Mouse (Mus musculus): ENCODE results near the gene Unc13b. TPM values are rescaled to one million over a fixed set of nuclear protein-coding genes. Genes with fewer than 3 reads are reported as not detected.

Gene Unc13b
- polyA plus RNA-seq, 1 experiment from 2014 or later: 15.1 TPM

GRCm38 (mm10) chr4:43294001-43294400 is 235.2 kb downstream of the Unc13b start:
- WGBS: 46% methylated on average over 6 of the region's 6 CpGs

DNA sequence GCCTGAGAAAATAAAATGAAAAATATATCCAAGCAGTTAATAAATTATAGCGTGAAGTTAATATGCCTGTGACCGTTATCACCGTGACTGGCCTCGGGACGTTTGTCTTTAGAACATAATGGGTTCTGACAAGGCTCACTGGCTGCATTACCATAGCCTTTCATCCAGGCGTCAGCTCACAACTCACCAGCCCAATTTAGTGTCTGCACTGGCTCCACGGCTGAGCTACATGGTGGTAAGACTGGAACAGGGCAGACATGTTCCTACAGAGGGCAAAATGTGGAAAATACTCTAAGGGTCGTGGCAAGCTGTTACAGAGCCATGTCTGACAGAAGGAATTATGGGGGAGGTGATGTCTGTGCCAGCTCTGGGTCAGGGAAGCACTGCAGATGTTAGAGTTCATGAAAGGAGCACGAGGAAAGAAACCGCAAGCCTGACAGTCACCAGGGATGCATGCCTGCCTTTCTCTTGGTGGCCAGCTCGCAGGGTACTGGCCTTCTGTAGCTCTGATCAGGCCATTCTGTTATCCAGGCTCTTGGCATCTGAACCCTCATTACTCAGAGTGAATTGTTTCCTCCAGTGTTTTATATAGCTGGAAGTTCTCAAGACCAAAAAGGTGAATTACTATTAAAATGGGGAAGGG is 251.1 kb downstream of the Unc13b start:
- H3K27me3 ChIP-seq: no peaks in the 10 kb centered on the region
- WGBS: 48% methylated on average over 11 of the region's 11 CpGs
- no peak overlapping the region for H3K4me2 ChIP-seq
- no peaks in the 10 kb centered on the region for H3K36me3 ChIP-seq (ENCODE audit: poor library complexity, severe bottlenecking)
- H3K9me3 ChIP-seq (replicated peaks): no peaks in the 10 kb centered on the region
- H3K4me3 ChIP-seq: no peak overlapping the region
- H3K4me1 ChIP-seq: 0 out of 2 replicates have a peak, but pooled peaks cover 3% of the 10 kb centered on the region
- ATAC-seq: no peak
- no peak overlapping the region for H3K9ac ChIP-seq
- H3K27ac ChIP-seq: no peak overlapping the region

More at GRCm38 (mm10) chr4:43294001-43294400, 235.2 kb downstream of the Unc13b start:
- no peak overlapping the region for H3K27ac ChIP-seq
- no peaks in the 10 kb centered on the region for H3K4me1 ChIP-seq
- no peaks in the 10 kb centered on the region for H3K36me3 ChIP-seq (ENCODE audit: poor library complexity, severe bottlenecking)
- no peak for ATAC-seq
- H3K4me3 ChIP-seq: no peak overlapping the region
- H3K4me2 ChIP-seq: no peak overlapping the region
- H3K9me3 ChIP-seq (replicated peaks): no peaks in the 10 kb centered on the region
- H3K27me3 ChIP-seq: no peaks in the 10 kb centered on the region
- no peak overlapping the region for H3K9ac ChIP-seq

Other genes with a start within 250 kb of the Unc13b start
- 0.05 TPM in 1 of 2 replicates, not detected in the other for gene Fam205a1, start 205.1 kb upstream of the Unc13b start, polyA plus RNA-seq (2015; fragmentation: Nextera tagmentation; extraction: Ambion mirVana)
- gene Gm12394, start 202.2 kb upstream of the Unc13b start, polyA plus RNA-seq (2015; fragmentation: Nextera tagmentation; extraction: Ambion mirVana): 0.48 and 0.54 TPM in 2 replicates
- gene Fam205c, start 184.7 kb upstream of the Unc13b start, polyA plus RNA-seq (2015; fragmentation: Nextera tagmentation; extraction: Ambion mirVana): 1.0 and 1.1 TPM in 2 replicates
- gene Phf24, start 142.3 kb upstream of the Unc13b start, polyA plus RNA-seq (2015; fragmentation: Nextera tagmentation; extraction: Ambion mirVana): 8.2 and 10.3 TPM in 2 replicates
- gene Dnajb5, start 109.1 kb upstream of the Unc13b start, polyA plus RNA-seq (2015; fragmentation: Nextera tagmentation; extraction: Ambion mirVana): 34.6 and 46.7 TPM in 2 replicates
- 0.48 and 0.81 TPM in 2 replicates for gene 1700022I11Rik, start 89.3 kb upstream of the Unc13b start, polyA plus RNA-seq (2015; fragmentation: Nextera tagmentation; extraction: Ambion mirVana)
- 545 and 570 TPM in 2 replicates for gene Vcp, start 58.4 kb upstream of the Unc13b start, polyA plus RNA-seq (2015; fragmentation: Nextera tagmentation; extraction: Ambion mirVana)
- 22.9 and 23.5 TPM in 2 replicates for gene Fancg, start 48.4 kb upstream of the Unc13b start, polyA plus RNA-seq (2015; fragmentation: Nextera tagmentation; extraction: Ambion mirVana)
- gene Pigo, start 33.1 kb upstream of the Unc13b start, polyA plus RNA-seq (2015; fragmentation: Nextera tagmentation; extraction: Ambion mirVana): 21.4 and 25.3 TPM in 2 replicates
- 305 and 335 TPM in 2 replicates for gene Stoml2, start 27.2 kb upstream of the Unc13b start, polyA plus RNA-seq (2015; fragmentation: Nextera tagmentation; extraction: Ambion mirVana)
- 33.8 and 42.3 TPM in 2 replicates for gene Fam214b, start 12.7 kb upstream of the Unc13b start, polyA plus RNA-seq (2015; fragmentation: Nextera tagmentation; extraction: Ambion mirVana)
- 0.79 and 0.83 TPM in 2 replicates for gene Atp8b5, start 208.2 kb downstream of the Unc13b start, polyA plus RNA-seq (2015; fragmentation: Nextera tagmentation; extraction: Ambion mirVana)

Data from forebrain, embryonic 13.5 days (tissue).